ENCODE assay signal across 19 mouse cellular contexts in genomic region chr8:107390476-107391135, GRCm38 (mm10). TPM values are rescaled to one million over a fixed set of nuclear protein-coding genes. Genes with fewer than 3 reads are reported as not detected.
DNase-seq lines count a peak whose midpoint lies in the region; ATAC-seq lines count a peak whose summit lies in the region.
"Had no signal": no experiment of that assay in that cellular context is flagged by ENCODE, and none has a peak within 500 bp of the region (broad histone marks: within the 10 kb centered on the region; RNA-seq: fewer than 3 reads in every experiment).

No protein-coding gene starts in this region.

- ATAC-seq in embryonic facial prominence, embryonic 15.5 days (ENCODE audit: insufficient number of reproducible peaks, low FRiP score, low TSS enrichment, low read depth), result 0 out of 2 replicates have a peak, but pooled peaks have one; percentile 12
- ATAC-seq: lung, postnatal 0 days had no signal

- H3K27ac ChIP-seq in embryonic facial prominence, embryonic 15.5 days (replicated peaks), result no peak overlapping the region
- H3K27ac ChIP-seq in embryonic facial prominence, embryonic 10.5 days (replicated peaks), result no peak overlapping the region
- H3K27ac ChIP-seq: heart, adult 2 months; heart, embryonic 15.5 days; liver, embryonic 15.5 days; midbrain, embryonic 12.5 days; neural tube, embryonic 12.5 days had no signal

- no peak for DNase-seq in embryonic facial prominence, embryonic 10.5 days (ENCODE audit: low spot score)
- peak; percentile 6 for DNase-seq in urinary bladder, adult 2 months (ENCODE audit: low spot score)
- no peak for DNase-seq in urinary bladder, postnatal 25 days (ENCODE audit: low spot score)
- DNase-seq in kidney, postnatal 25 days, result peak; percentile 70 to 91
- DNase-seq in right cerebral cortex, postnatal 36 days (ENCODE audit: low spot score in 2 of 2), result no peak
- no peak for DNase-seq in embryo, embryonic 10 days (ENCODE audit: low spot score)
- DNase-seq: adrenal gland, postnatal 36 days; cerebellum, adult 11-12 months; cerebellum, postnatal 25 days; gastrocnemius, postnatal 14 days; heart, adult 2 months; right cerebral cortex, postnatal 14 days had no signal

- no peaks in the 10 kb centered on the region for H3K36me3 ChIP-seq in embryonic facial prominence, embryonic 15.5 days
- H3K36me3 ChIP-seq in embryonic facial prominence, embryonic 10.5 days (replicated peaks), result no peaks in the 10 kb centered on the region
- H3K36me3 ChIP-seq: heart, embryonic 15.5 days; liver, embryonic 15.5 days; midbrain, embryonic 12.5 days; neural tube, embryonic 12.5 days had no signal

- no peak overlapping the region for H3K9ac ChIP-seq in embryonic facial prominence, embryonic 15.5 days
- H3K9ac ChIP-seq: heart, embryonic 15.5 days; liver, embryonic 15.5 days; midbrain, embryonic 12.5 days; neural tube, embryonic 12.5 days had no signal

- H3K9me3 ChIP-seq in embryonic facial prominence, embryonic 15.5 days (replicated peaks), result no peaks in the 10 kb centered on the region
- no peaks in the 10 kb centered on the region for H3K9me3 ChIP-seq in embryonic facial prominence, embryonic 10.5 days
- H3K9me3 ChIP-seq: heart, embryonic 15.5 days; liver, embryonic 15.5 days; midbrain, embryonic 12.5 days; neural tube, embryonic 12.5 days had no signal

- 89% methylated on average over 16 of the region's 16 CpGs for WGBS in embryonic facial prominence, embryonic 15.5 days
- 92% methylated on average over 16 of the region's 16 CpGs for WGBS in embryonic facial prominence, embryonic 10.5 days

- H3K27me3 ChIP-seq in embryonic facial prominence, embryonic 15.5 days, result no peaks in the 10 kb centered on the region
- H3K27me3 ChIP-seq in embryonic facial prominence, embryonic 10.5 days (replicated peaks; ENCODE audit: low read depth, poor library complexity, severe bottlenecking), result no peaks in the 10 kb centered on the region
- H3K27me3 ChIP-seq: heart, embryonic 15.5 days; liver, embryonic 15.5 days; midbrain, embryonic 12.5 days; neural tube, embryonic 12.5 days had no signal

- H3K4me2 ChIP-seq in embryonic facial prominence, embryonic 15.5 days (replicated peaks), result no peak overlapping the region
- H3K4me2 ChIP-seq: heart, embryonic 15.5 days; liver, embryonic 15.5 days; midbrain, embryonic 12.5 days; neural tube, embryonic 12.5 days had no signal

- H3K4me3 ChIP-seq in embryonic facial prominence, embryonic 15.5 days (replicated peaks), result no peak overlapping the region
- no peak overlapping the region for H3K4me3 ChIP-seq in embryonic facial prominence, embryonic 10.5 days
- H3K4me3 ChIP-seq: erythroblast, embryonic 14.5 days; heart, adult 2 months; heart, embryonic 15.5 days; liver, embryonic 15.5 days; midbrain, embryonic 12.5 days; neural tube, embryonic 12.5 days had no signal

- H3K4me1 ChIP-seq in embryonic facial prominence, embryonic 15.5 days, result peaks cover 30% of the 10 kb centered on the region
- peaks cover 5% of the 10 kb centered on the region for H3K4me1 ChIP-seq in embryonic facial prominence, embryonic 10.5 days
- H3K4me1 ChIP-seq: liver, embryonic 15.5 days; midbrain, embryonic 12.5 days; neural tube, embryonic 12.5 days had no signal

RNA-seq across cellular contexts. Expression of gene Nqo1, which starts 12.4 kb away (rescaled TPM):
- polyA plus RNA-seq in embryonic facial prominence, embryonic 15.5 days (2015; fragmentation: Nextera tagmentation; extraction: Ambion mirVana), result 23.4 and 33.6 TPM in 2 replicates
- 6.7 and 7.8 TPM in 2 replicates for polyA plus RNA-seq in embryonic facial prominence, embryonic 10.5 days (2016; fragmentation: Nextera tagmentation; extraction: Ambion mirVana)
- 88.7 and 102 TPM in 2 replicates for polyA plus RNA-seq in urinary bladder, adult 2 months (2012; rRNA removed)

RNA-seq across cellular contexts. Expression of gene Nob1, which starts 34.2 kb away (rescaled TPM):
- 79.1 and 84.7 TPM in 2 replicates for polyA plus RNA-seq in embryonic facial prominence, embryonic 15.5 days (2015; fragmentation: Nextera tagmentation; extraction: Ambion mirVana)
- polyA plus RNA-seq in embryonic facial prominence, embryonic 10.5 days (2016; fragmentation: Nextera tagmentation; extraction: Ambion mirVana), result 104 and 106 TPM in 2 replicates
- polyA plus RNA-seq in urinary bladder, adult 2 months (2012; rRNA removed), result 36.6 and 46.9 TPM in 2 replicates

RNA-seq across cellular contexts. Expression of gene Wwp2, which starts 45.6 kb away (rescaled TPM):
- 65.0 and 84.3 TPM in 2 replicates for polyA plus RNA-seq in embryonic facial prominence, embryonic 15.5 days (2015; fragmentation: Nextera tagmentation; extraction: Ambion mirVana)
- polyA plus RNA-seq in embryonic facial prominence, embryonic 10.5 days (2016; fragmentation: Nextera tagmentation; extraction: Ambion mirVana), result 62.2 and 67.5 TPM in 2 replicates
- polyA plus RNA-seq in urinary bladder, adult 2 months (2012; rRNA removed), result 18.4 and 22.5 TPM in 2 replicates

Comparison
In these comparisons a context has a peak if more than half of its experiments do, and no peak if none do; other contexts are left out.
1. DNase-seq: peak in urinary bladder, adult 2 months (single experiment) and kidney, postnatal 25 days (2 of 2); none in embryonic facial prominence, embryonic 10.5 days (single experiment), urinary bladder, postnatal 25 days (single experiment), right cerebral cortex, postnatal 36 days (0 of 2) and embryo, embryonic 10 days (single experiment).